Mouse (Mus musculus) Patski (cell line): ENCODE results near the gene Thnsl1. TPM values are rescaled to one million over a fixed set of nuclear protein-coding genes. Genes with fewer than 3 reads are reported as not detected.

Experiments
- ATAC-seq: fragments of 100-300 bp; one replicate; pipeline ENCODE4 v1.8.0; 2021
- CTCF ChIA-PET: fragments of 350-600 bp; sonication (Branson Sonifier 250); formaldehyde crosslinking; loops from one replicate; lab custom pipeline; 2022; ENCODE audit warnings: inconsistent platforms; lab: Charles Lee
- POLR2A ChIA-PET: fragments of 350-600 bp; sonication (Branson Sonifier 250); formaldehyde crosslinking; loops from one replicate; lab custom pipeline; 2022; ENCODE audit warnings: antibody characterized with exemption, inconsistent platforms; lab: Charles Lee
- DNase-seq: peaks from one replicate; pipeline ENCODE4 v3.0.0-alpha.2; 2011; ENCODE audit warnings: low read depth, low spot score
- H3K27me3 ChIP-seq: fragments of 371-371 bp; one replicate; pipeline ENCODE4 v1.5.1; 2021
- CTCF ChIP-seq: fragments of 100-300 bp; IDR thresholded peaks from one replicate; pipeline ENCODE4 v1.5.1; 2021
- in situ Hi-C: fragments of 300-500 bp; cut with MboI; formaldehyde crosslinking; loops from 3 replicates; pipeline ENCODE4 v1.11.1; 2018; ENCODE audit warnings: low pct_unique_long_range_greater_than_20kb, mixed read lengths
- polyA plus RNA-seq: library from polyadenylated mRNA; unstranded; gene quantifications from one replicate; pipeline ENCODE4 v1.2.3, GENCODE M21; 2021

Thnsl1 gene
- polyA plus RNA-seq, 1 experiment from 2014 or later = 10.0 TPM

DNA sequence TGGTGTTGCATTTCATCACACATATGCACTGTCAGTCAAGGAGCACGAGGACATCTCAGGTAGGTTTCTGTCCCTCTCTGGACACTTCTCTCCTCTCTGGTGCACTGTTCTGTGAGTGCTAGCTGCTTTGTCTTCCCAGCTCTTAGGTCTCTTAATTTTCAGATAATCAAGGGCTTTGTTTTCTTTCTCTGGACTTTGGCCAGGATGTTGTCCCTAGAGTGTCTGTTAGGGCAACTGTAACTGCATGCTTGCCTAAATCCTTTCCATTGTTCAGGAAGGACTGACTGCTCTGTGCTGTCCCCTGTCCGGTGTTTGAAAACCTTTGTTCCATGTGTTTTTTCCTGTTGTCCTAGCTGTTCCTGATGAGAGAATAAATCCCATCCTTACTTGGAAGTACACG lies 6.5 kb upstream of the Thnsl1 start:
- DNase-seq = no peak
- ATAC-seq = no peak
- ChIA-PET POLR2A (no interaction called here), CTCF (no interaction called here)
- TF ChIP-seq CTCF = no peak
- H3K27me3 ChIP-seq = no peaks in the 10 kb centered on the region
- in situ Hi-C loops = no loop called here

GRCm38 (mm10) chr2:21202754-21203153 lies 2.8 kb upstream of the Thnsl1 start:
- no peak for TF ChIP-seq CTCF
- no peak for ATAC-seq
- in situ Hi-C loops = no loop called here
- no peak for DNase-seq
- CTCF ChIA-PET = interaction anchor here (1.5 to 3.0 kb wide), 2 partner anchors 59 to 242 kb away, joined by 3 to 9 read pairs; no protein-coding TSS in a partner anchor
- H3K27me3 ChIP-seq = no peaks in the 10 kb centered on the region
- POLR2A ChIA-PET = interaction anchor here (1.2 kb wide), 1 partner anchor 34 kb away, joined by 3 read pairs; no protein-coding TSS in a partner anchor

- CTCF ChIA-PET = interaction anchor here (0.9 kb wide), 1 partner anchor 323 kb away, joined by 4 read pairs; no protein-coding TSS in a partner anchor
These were observed 271 bp downstream of the Thnsl1 start for GRCm38 (mm10) chr2:21205831-21206159.

GRCm38 (mm10) chr2:21206278-21206677 lies 754 bp downstream of the Thnsl1 start:
- ChIA-PET POLR2A (no interaction called here), CTCF (interaction anchor here (0.9 kb wide), 2 partner anchors 55 to 323 kb away, joined by 3 to 4 read pairs; no protein-coding TSS in a partner anchor)
- ATAC-seq = no peak
- in situ Hi-C loops = no loop called here
- H3K27me3 ChIP-seq = no peaks in the 10 kb centered on the region
- no peak for DNase-seq
- TF ChIP-seq CTCF = no peak

More at GRCm38 (mm10) chr2:21205831-21206159, 271 bp downstream of the Thnsl1 start:
- POLR2A ChIA-PET = no interaction called here
- H3K27me3 ChIP-seq = no peaks in the 10 kb centered on the region
- in situ Hi-C loops = no loop called here
- TF ChIP-seq CTCF = no peak
- ATAC-seq (peak; percentile 70), DNase-seq (peak; percentile 24)

GRCm38 (mm10) chr2:21211361-21211760 lies 5.8 kb downstream of the Thnsl1 start:
- ChIA-PET CTCF (interaction anchor here (5.3 kb wide), 1 partner anchor 51 kb away, joined by 30 read pairs; no protein-coding TSS in a partner anchor), POLR2A (no interaction called here)
- in situ Hi-C loops = loop anchor here (5.0 kb wide), 1 partner anchor 46 kb away; no protein-coding TSS in a partner anchor
- no peak for TF ChIP-seq CTCF
- no peak for ATAC-seq
- no peaks in the 10 kb centered on the region for H3K27me3 ChIP-seq
- DNase-seq = no peak

DNA sequence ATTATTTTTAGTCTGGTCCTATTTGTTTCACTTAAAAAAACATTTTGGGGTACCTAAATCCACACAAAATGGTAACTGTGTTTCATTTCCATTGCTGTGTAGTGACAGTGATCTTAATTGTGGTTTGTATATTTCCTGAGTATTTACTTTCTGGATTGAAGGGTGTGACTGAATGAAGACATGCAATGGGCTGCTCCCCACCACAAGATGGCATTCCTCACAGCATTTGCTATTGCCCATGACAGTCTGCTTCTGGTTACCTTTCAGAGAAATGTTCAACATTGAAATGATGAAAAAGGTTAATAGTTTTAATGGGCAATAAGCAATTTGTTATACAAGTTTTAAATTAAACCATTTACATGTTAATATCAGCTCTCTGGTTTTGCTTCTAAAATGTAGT lies 8.8 kb downstream of the Thnsl1 start:
- ATAC-seq = no peak
- TF ChIP-seq CTCF = peak; percentile 74
- DNase-seq = no peak
- CTCF ChIA-PET = interaction anchor here (0.9 to 5.3 kb wide), 6 partner anchors 9 to 52 kb away, joined by 3 to 30 read pairs (median 4); no protein-coding TSS in a partner anchor
- H3K27me3 ChIP-seq = no peaks in the 10 kb centered on the region
- in situ Hi-C loops = loop anchor here (5.0 kb wide), 1 partner anchor 43 kb away; no protein-coding TSS in a partner anchor
- POLR2A ChIA-PET = no interaction called here

- H3K27me3 ChIP-seq = no peaks in the 10 kb centered on the region
- TF ChIP-seq CTCF = no peak
- ChIA-PET POLR2A (no interaction called here), CTCF (interaction anchor here (5.3 kb wide), 1 partner anchor 47 kb away, joined by 30 read pairs; no protein-coding TSS in a partner anchor)
- in situ Hi-C loops = no loop called here
- ATAC-seq (no peak), DNase-seq (no peak)
These were observed 9.8 kb downstream of the Thnsl1 start for GRCm38 (mm10) chr2:21215284-21215683.

DNA sequence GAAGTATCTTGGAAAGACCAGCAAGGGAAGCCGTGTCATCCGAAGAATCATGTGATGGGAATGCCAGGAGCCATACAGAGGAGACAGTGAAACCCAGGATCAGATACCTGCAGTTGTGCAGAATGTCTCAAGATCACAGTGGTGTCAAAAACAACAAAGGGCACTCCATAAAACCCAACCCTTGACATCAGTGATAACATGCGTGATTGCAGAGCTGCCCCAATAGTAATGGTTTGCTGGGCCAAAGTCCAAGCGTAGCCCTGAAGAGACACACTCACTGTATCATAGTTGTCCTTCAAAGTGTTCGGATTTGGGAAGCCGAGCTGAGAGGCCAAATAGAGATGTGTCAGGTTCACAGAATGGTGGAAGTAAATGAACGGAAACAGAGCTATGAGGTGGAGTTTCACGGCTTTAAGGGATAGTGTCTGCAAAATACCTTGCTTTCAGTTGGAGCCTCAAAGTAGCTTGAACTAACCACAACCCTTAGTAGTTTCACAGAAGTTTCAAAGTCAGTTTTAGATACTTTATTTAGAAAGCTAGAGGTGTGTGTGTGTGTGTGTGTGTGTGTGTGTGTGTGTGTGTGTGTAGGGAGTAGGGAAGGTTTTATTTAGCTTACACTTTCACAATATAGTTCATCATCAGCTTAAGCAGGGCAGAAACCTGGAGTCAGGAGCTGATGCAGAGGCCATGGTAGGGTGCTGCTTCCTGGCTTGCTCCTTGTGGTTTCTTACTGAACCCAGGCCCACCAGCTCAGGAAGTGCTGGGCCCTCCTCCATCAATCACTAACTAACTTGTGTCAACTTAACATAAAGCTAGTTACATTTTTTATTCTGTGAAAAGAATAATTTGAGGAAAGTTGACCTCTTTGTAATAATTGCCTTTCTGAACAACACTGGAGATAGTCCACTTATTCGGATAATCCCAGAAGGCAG lies 17.2 kb downstream of the Thnsl1 start:
- in situ Hi-C loops = no loop called here
- ChIA-PET POLR2A (no interaction called here), CTCF (interaction anchor here (0.6 to 1.6 kb wide), 4 partner anchors 9 to 56 kb away, joined by 3 to 4 read pairs (median 3); no protein-coding TSS in a partner anchor)
- H3K27me3 ChIP-seq = no peaks in the 10 kb centered on the region
- TF ChIP-seq CTCF = no peak
- no peak for ATAC-seq
- no peak for DNase-seq

GRCm38 (mm10) chr2:21230276-21230675 lies 24.8 kb downstream of the Thnsl1 start:
- no peak for TF ChIP-seq CTCF
- in situ Hi-C loops = no loop called here
- DNase-seq (no peak), ATAC-seq (no peak)
- H3K27me3 ChIP-seq = no peaks in the 10 kb centered on the region
- ChIA-PET POLR2A (no interaction called here), CTCF (interaction anchor here (0.9 to 1.6 kb wide), 3 partner anchors 14 to 31 kb away, joined by 4 to 5 read pairs (median 5); no protein-coding TSS in a partner anchor)

GRCm38 (mm10) chr2:21231147-21231546 lies 25.6 kb downstream of the Thnsl1 start:
- no peaks in the 10 kb centered on the region for H3K27me3 ChIP-seq
- in situ Hi-C loops = no loop called here
- no peak for TF ChIP-seq CTCF
- ChIA-PET POLR2A (no interaction called here), CTCF (interaction anchor here (0.6 to 1.6 kb wide), 5 partner anchors 15 to 333 kb away, joined by 3 to 5 read pairs (median 4); no protein-coding TSS in a partner anchor)
- DNase-seq = no peak
- ATAC-seq = no peak
